Mouse (Mus musculus): ENCODE results near the gene Gm42878. TPM values are rescaled to one million over a fixed set of nuclear protein-coding genes. Genes with fewer than 3 reads are reported as not detected.

Gm42878 gene
- polyA plus RNA-seq, 1 experiment from 2014 or later, result not detected

DNA sequence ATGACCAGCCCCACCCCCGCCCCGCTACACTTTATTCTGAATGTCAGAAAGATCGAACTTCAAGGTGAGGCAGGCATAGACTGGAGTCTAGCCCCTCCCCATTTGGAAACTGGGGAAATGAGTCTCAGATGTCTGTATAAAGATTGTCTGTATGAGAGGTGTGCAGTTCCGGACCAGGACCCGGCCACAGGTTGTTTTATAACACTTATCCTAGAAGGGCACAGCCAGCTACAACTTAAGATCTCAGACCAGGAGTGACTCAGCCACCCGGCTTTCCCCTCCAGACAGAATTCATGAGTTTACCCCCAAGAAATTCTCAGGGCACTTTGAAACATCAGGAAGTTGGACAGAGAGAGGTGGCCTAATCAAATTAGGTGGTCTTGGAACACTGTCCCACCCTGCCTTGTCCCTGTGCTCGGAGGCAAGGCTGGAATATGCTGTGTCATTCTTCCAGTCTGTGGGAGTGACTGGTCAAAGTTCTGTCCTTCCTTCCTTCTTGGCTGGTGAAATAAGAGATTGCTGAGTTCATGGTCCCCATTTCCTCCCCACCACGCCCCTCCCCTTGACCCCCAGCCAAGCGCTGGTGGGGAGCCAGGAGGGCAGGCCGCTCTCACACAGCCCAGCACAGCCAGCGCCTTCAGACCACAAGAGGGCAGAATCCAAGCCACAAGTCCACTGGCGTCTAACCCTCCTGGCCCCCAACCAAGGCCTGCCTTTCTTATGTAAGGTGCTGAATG, 38.7 kb upstream of the Gm42878 start:
- no peak overlapping the region for H3K27ac ChIP-seq
- H3K9me3 ChIP-seq, result no peaks in the 10 kb centered on the region
- H3K36me3 ChIP-seq (replicated peaks), result peaks cover 20% of the 10 kb centered on the region
- no peaks in the 10 kb centered on the region for H3K27me3 ChIP-seq (ENCODE audit: poor library complexity, severe bottlenecking)
- peaks cover 6% of the 10 kb centered on the region for H3K4me1 ChIP-seq
- H3K4me3 ChIP-seq, result no peak overlapping the region
- 61% methylated on average over 12 of the region's 12 CpGs for WGBS
- no peak for DNase-seq (ENCODE audit: extremely low spot score, low spot score)

DNA sequence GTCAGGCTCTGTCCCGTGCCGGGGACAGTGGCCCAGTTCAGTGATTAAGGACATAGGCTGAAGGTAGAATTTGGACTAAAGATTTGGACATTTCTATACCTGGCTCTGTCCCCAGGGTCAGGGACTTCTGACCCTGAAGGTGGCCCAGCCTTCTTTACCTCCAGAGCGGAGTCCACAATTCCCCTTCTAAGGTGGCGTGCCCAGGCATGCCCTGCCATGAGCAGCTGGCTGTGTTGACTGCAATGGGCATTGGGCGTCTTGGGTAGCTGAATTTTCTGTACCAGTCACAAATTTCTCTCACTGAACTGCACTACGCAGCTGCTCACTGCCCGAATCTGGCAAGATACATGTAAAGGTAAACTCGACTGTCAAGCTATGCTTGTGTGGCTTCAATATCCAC, 36.7 kb upstream of the Gm42878 start:
- H3K9me3 ChIP-seq, result no peaks in the 10 kb centered on the region
- H3K36me3 ChIP-seq (replicated peaks), result peaks cover 32% of the 10 kb centered on the region
- WGBS, result 93% methylated on average over 8 of the region's 8 CpGs
- H3K4me3 ChIP-seq, result no peak overlapping the region
- H3K27me3 ChIP-seq (ENCODE audit: poor library complexity, severe bottlenecking), result no peaks in the 10 kb centered on the region
- no peak overlapping the region for H3K27ac ChIP-seq
- peaks cover 6% of the 10 kb centered on the region for H3K4me1 ChIP-seq
- DNase-seq (ENCODE audit: extremely low spot score, low spot score), result no peak

DNA sequence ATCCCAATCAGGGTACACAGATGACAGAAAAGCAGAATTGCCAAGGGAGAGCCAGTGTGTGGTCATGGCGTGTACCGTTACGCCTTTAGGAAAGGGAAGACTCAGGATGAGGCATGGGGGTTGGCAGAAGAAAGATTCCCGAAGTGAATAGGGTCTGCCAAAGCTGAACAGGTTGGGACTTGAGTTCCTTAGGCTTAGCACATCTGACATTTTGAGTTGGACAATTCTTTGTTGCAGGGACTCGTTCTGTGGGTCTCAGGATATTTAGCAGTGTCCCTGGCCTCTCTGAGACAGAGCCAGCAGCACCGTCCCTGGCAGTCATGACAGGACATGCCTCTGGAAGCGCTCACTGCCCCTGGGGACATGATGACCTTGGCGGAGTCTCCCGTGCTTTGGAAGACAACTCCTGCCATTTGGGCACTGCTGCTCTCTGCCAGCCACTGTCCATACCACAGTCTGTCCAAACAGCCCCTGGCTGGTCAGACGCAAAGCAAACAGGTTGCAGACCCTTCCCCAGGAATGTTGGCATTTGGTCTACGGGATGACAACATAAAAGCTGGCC, 31.7 kb upstream of the Gm42878 start:
- H3K4me3 ChIP-seq, result no peak overlapping the region
- 95% methylated on average over 11 of the region's 11 CpGs for WGBS
- H3K27ac ChIP-seq, result no peak overlapping the region
- no peaks in the 10 kb centered on the region for H3K4me1 ChIP-seq
- no peaks in the 10 kb centered on the region for H3K9me3 ChIP-seq
- H3K36me3 ChIP-seq (replicated peaks), result peaks cover 62% of the 10 kb centered on the region
- no peak for DNase-seq (ENCODE audit: extremely low spot score, low spot score)
- H3K27me3 ChIP-seq (ENCODE audit: poor library complexity, severe bottlenecking), result no peaks in the 10 kb centered on the region

DNA sequence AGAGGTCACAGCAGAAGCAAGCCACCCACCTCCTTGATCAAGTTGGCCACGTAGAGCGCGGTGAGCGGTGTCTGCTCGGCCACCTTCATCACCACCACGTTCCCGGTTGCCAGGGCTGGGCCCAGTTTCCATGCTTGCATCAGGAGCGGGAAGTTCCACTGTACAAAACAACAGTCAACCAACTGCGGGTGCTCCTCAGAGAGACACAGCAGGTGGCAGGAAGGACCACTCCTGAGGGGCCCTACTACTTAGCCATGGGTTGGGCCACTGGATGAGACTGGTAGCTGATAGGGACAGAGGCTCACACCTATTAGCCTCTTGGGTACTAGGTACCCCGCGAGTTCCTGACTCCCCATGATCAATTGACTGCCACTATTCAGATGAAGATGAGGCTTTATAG, 30.6 kb upstream of the Gm42878 start:
- Histone ChIP-seq H3K36me3 (replicated peaks) (peaks cover 73% of the 10 kb centered on the region), H3K4me1 (no peaks in the 10 kb centered on the region), H3K27ac (no peak overlapping the region), H3K4me3 (no peak overlapping the region), H3K27me3 (ENCODE audit: poor library complexity, severe bottlenecking) (no peaks in the 10 kb centered on the region), H3K9me3 (no peaks in the 10 kb centered on the region)
- 95% methylated on average over 11 of the region's 11 CpGs for WGBS
- no peak for DNase-seq (ENCODE audit: extremely low spot score, low spot score)

DNA sequence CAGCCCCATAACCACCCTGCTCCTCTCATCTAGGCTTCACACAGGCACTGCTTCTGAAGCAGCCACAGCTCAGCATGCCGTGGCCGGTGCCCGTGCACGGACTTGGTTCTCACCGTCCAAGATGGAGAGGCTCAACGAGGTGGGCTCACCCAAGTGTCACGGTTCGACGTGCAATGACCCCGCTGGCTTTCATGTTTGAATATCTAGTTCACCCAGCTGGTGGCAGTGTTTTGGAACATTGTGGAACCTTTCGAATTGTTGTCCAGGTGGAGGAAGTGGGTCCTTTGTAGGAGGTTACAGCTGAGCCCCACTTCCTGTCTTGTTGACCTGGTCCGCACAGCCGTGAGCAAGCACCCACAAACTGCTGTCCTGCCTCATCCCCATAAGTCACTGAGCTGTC, 28.9 kb upstream of the Gm42878 start:
- WGBS, result 93% methylated on average over 13 of the region's 13 CpGs
- Histone ChIP-seq H3K27me3 (ENCODE audit: poor library complexity, severe bottlenecking) (no peaks in the 10 kb centered on the region), H3K27ac (no peak overlapping the region), H3K9me3 (no peaks in the 10 kb centered on the region), H3K36me3 (replicated peaks) (peaks cover 72% of the 10 kb centered on the region), H3K4me1 (no peaks in the 10 kb centered on the region), H3K4me3 (no peak overlapping the region)
- no peak for DNase-seq (ENCODE audit: extremely low spot score, low spot score)

DNA sequence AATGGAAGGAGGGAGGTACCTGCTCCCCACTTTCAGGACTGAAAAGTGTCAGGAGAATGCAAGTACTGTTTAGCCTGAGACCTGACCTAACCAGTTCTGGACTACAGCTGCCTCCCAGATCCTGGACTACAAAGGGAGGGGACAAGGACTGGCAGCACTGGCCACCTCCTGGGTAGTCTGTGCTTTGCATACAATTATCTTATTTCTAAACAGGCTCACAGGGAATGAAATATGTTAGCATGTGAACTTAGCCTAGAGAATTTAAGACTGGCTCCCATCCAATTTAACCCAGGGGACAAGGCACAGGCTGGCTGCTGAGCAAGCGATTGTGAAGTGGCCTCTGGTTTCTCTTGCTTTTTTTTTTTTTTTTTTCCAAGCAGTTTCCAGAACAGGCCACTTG, 25.5 kb upstream of the Gm42878 start:
- Histone ChIP-seq H3K27me3 (ENCODE audit: poor library complexity, severe bottlenecking) (no peaks in the 10 kb centered on the region), H3K36me3 (replicated peaks) (peaks cover 56% of the 10 kb centered on the region), H3K27ac (no peak overlapping the region), H3K4me3 (no peak overlapping the region), H3K4me1 (no peaks in the 10 kb centered on the region), H3K9me3 (no peaks in the 10 kb centered on the region)
- WGBS, result 96% methylated on average over 1 of the region's 1 CpGs
- DNase-seq (ENCODE audit: extremely low spot score, low spot score), result no peak

DNA sequence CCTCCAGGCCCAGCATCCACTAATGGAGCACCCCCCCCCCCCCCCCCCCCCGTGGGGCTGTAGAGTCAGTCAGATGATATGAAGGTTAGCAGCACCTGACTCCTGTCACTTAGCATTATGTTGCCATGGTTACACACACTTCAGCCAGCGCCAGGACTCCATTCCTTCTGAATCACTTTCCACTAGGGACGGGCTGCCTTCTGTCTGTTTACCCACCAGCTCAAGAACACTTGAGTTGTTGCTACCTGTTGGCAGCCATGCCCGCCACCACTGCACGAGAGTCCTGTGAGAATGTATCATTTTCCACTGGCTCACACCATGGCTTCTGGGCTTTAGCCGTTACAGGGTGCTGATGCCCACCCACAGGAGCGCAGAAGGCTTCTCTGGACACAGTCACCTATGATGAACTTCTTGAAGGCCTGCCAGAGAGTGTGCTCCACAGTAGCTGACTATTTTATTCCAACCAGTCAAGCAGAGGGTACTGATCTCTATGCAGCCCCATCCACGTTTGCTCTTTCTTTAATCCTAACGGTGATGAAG, 24.7 kb upstream of the Gm42878 start:
- H3K27me3 ChIP-seq (ENCODE audit: poor library complexity, severe bottlenecking), result no peaks in the 10 kb centered on the region
- peaks cover 51% of the 10 kb centered on the region for H3K36me3 ChIP-seq (replicated peaks)
- WGBS, result 88% methylated on average over 9 of the region's 9 CpGs
- DNase-seq (ENCODE audit: extremely low spot score, low spot score), result no peak
- H3K4me3 ChIP-seq, result no peak overlapping the region
- no peaks in the 10 kb centered on the region for H3K9me3 ChIP-seq
- no peak overlapping the region for H3K27ac ChIP-seq
- peaks cover 2% of the 10 kb centered on the region; the same call in 1 of the 2 replicates for H3K4me1 ChIP-seq

DNA sequence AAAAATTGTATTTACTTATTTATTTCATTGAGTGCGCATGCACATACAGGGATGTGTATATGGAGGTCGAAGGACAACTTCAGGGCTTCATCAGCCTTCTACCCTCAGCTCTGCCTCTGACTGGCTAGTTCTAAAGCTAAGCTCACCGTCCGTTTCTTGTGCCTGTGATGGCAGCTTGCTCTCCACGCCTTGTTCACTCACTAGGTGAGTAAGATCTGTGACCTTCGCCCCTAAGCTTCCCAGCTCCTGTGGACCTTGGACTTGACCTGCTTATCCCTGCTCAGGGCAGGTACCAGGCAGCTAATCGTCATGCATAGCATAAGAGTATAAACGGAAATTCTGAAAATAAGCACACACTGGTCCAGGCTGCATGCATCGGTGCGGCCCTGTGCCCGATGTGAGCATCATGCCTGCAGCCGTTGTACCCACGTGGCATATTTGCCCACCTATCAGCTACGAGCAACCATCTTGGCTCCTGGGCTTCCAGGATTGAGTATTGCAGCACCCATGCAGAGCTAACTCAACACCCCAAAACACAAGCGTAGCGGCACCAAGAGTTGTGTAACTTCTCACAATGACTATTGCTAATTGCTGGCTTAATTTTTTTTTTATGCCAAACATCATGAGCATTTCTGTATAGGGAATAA, 20.9 kb upstream of the Gm42878 start:
- Histone ChIP-seq H3K4me1 (peaks cover 10% of the 10 kb centered on the region), H3K36me3 (replicated peaks) (peaks cover 21% of the 10 kb centered on the region), H3K9me3 (no peaks in the 10 kb centered on the region), H3K4me3 (no peak overlapping the region; the same call in 1 of the 2 replicates), H3K27me3 (ENCODE audit: poor library complexity, severe bottlenecking) (no peaks in the 10 kb centered on the region), H3K27ac (no peak overlapping the region)
- 93% methylated on average over 16 of the region's 16 CpGs for WGBS
- DNase-seq (ENCODE audit: extremely low spot score, low spot score), result no peak

DNA sequence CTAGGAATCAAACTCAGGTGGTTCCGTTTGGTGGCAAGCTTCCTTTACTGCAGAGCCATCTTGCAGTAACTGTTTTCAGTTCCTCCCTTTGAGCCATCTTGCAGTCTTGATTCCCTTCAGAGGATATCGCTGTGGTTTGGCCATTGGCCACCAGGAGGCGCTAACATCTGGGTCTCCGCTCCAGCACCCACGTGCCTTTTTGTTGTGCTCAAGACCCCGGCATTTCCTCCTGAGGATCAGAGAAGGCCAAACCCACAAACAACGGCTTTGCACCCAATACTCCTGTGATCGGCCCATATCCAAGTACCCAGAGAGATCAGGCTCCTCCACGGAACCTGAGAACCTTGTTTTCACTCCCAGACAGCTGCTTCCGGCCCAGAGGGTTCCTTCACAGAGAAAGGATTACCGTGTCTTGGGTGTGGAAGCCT, 19.2 kb upstream of the Gm42878 start:
- H3K27ac ChIP-seq, result peak overlapping the region; percentile 74
- peaks cover 6% of the 10 kb centered on the region; the same call in 1 of the 2 replicates for H3K36me3 ChIP-seq (replicated peaks)
- peaks cover 10% of the 10 kb centered on the region for H3K4me1 ChIP-seq
- H3K27me3 ChIP-seq (ENCODE audit: poor library complexity, severe bottlenecking), result no peaks in the 10 kb centered on the region
- DNase-seq (ENCODE audit: extremely low spot score, low spot score), result peak; percentile 91
- peak overlapping the region; percentile 33 for H3K4me3 ChIP-seq
- 13% methylated on average over 11 of the region's 11 CpGs for WGBS
- no peaks in the 10 kb centered on the region for H3K9me3 ChIP-seq

DNA sequence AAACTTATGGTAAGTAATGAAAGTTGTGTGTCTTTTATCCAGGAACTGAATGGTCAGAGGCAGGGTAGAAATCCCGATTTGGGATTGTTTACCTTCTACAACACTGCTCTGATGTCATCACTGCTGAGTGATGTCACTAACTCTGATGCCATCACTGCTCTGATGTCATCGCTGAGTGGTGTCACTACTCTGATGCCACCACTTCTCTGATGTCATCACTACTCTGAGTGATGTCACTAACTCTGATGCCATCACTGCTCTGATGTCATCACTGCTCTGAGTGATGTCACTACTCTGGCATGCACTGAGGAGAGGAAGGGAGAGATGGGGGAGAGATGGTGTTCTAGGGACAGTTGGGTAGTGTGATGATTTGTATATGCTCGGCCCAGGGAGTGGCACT, 17.2 kb upstream of the Gm42878 start:
- no peaks in the 10 kb centered on the region for H3K36me3 ChIP-seq (replicated peaks)
- no peak overlapping the region for H3K27ac ChIP-seq
- WGBS, result 91% methylated on average over 3 of the region's 3 CpGs
- no peak overlapping the region for H3K4me3 ChIP-seq
- H3K9me3 ChIP-seq, result no peaks in the 10 kb centered on the region
- H3K4me1 ChIP-seq, result peaks cover 10% of the 10 kb centered on the region
- DNase-seq (ENCODE audit: extremely low spot score, low spot score), result no peak
- no peaks in the 10 kb centered on the region for H3K27me3 ChIP-seq (ENCODE audit: poor library complexity, severe bottlenecking)

DNA sequence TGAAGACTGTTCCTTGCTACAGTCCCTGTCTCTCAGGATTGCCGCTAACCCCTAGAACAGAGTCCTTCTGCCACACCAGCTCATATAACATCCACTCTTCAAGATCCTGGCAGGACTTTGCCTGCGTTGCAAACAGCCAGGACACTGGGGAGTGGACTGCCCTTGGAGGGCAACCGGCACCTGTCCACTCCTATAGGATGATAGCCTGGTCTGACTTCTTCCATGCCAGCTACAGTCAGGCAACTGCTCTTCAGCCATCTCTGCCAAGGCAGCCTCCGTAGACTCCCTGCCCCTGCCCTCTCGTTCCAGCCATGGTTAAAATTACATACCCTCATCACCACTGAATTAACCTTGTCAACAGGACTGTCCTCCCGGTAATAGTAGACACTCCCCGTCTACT, 3.9 kb upstream of the Gm42878 start:
- WGBS, result 85% methylated on average over 7 of the region's 7 CpGs
- peaks cover 14% of the 10 kb centered on the region for H3K4me1 ChIP-seq
- no peaks in the 10 kb centered on the region for H3K36me3 ChIP-seq (replicated peaks)

DNA sequence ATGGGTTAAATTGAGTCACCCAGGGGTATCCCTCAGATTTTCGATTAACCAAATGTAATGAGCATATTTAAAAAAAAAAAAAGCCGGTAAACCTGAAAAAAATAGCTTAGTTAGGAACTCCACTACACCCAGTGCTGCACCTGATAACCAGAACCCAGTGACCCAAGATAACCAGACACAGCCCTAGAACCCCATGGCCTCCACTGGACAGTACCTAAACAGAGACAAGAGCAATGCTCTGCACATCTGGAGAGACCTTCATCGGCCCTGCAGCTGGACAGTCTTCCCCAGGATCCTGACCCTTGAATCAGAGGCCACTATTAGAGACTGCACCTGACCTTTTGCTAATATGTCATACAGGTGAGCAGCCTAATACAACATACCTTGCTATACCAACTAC, 1.8 kb upstream of the Gm42878 start:
- H3K9me3 ChIP-seq, result no peaks in the 10 kb centered on the region
- H3K27me3 ChIP-seq (ENCODE audit: poor library complexity, severe bottlenecking), result no peaks in the 10 kb centered on the region
- H3K4me3 ChIP-seq, result peak overlapping the region; percentile 100
- DNase-seq (ENCODE audit: extremely low spot score, low spot score), result no peak
- WGBS, result 97% methylated on average over 3 of the region's 3 CpGs
- no peak overlapping the region for H3K27ac ChIP-seq
- H3K4me1 ChIP-seq, result peaks cover 34% of the 10 kb centered on the region
- H3K36me3 ChIP-seq (replicated peaks), result no peaks in the 10 kb centered on the region

More for the DNA sequence above, 3.9 kb upstream of the Gm42878 start:
- H3K27me3 ChIP-seq (ENCODE audit: poor library complexity, severe bottlenecking), result no peaks in the 10 kb centered on the region
- H3K27ac ChIP-seq, result no peak overlapping the region
- no peaks in the 10 kb centered on the region for H3K9me3 ChIP-seq
- H3K4me3 ChIP-seq, result no peak overlapping the region
- DNase-seq (ENCODE audit: extremely low spot score, low spot score), result no peak

DNA sequence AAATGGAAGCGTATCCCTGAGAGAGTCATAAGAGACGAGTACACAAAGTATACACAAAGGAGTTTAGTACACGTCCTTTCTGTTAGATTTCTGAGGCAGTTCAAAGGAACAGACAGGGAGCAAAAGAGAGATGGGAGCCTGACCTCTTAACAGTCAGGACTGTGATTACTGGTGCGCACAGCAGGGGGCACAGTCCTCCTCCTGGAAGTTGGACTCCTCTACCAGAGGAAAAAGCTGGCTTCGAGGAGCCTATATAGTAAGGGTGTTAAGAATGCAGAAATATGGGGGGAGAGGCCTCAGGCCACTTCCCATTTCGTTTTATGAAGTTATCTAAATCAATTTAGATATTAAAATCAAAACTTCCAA, 1.2 kb upstream of the Gm42878 start:
- DNase-seq (ENCODE audit: extremely low spot score, low spot score), result peak; percentile 35
- peak overlapping the region; percentile 100 for H3K4me3 ChIP-seq
- H3K4me1 ChIP-seq, result peaks cover 34% of the 10 kb centered on the region
- H3K27me3 ChIP-seq (ENCODE audit: poor library complexity, severe bottlenecking), result no peaks in the 10 kb centered on the region
- 44% methylated on average over 6 of the region's 6 CpGs for WGBS
- H3K27ac ChIP-seq, result peak overlapping the region; percentile 99
- H3K9me3 ChIP-seq, result no peaks in the 10 kb centered on the region
- H3K36me3 ChIP-seq (replicated peaks), result no peaks in the 10 kb centered on the region
